Mouse (Mus musculus): ENCODE data around the gene Pxylp1.

The Pxylp1 gene

DNA sequence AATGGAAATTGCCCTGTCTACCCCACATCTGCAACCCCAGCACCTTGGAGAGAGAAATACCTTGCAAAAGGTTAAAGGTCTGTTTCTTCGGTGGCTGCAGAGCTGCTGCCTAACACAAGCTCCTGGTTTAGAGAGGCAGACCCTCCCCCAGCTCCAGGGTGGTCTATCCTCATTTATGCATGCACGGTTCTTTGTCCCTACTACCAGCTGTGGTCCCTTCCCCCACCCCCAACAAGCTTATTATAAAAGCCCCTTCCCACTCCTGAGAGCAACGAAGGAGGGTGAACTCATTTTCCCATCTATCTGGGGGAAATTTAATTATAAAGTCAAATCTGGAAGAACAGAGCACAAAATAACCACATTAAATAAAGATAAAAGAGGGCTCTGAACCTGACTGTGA lies at the start of gene Pxylp1:
Gene Pxylp1, minus strand, starts transcription at position 124 of the 400 bp plus-strand sequence.
- no peak for DNase-seq (ENCODE audit: low read depth, low spot score)

DNA sequence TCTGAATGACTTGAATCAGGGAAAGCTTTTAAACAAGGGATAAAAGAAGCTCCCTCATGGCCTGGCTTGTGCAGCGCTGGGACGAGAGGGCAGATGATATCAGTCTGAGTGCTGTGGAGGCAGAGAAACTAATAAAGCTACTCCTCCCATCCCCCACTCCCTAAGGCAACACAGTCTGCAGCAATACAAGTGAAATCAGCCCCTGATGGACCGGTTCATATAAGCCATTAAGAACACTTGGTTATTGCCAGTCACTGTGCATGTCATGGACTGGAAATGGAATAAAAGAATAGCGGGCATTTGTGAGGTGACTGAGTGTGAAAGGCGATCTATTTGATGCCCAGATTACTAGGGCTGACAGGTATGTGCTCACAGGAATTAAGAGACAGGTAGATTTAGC lies 46.4 kb upstream of the Pxylp1 start:
- no peak for DNase-seq (ENCODE audit: low read depth, low spot score)

DNA sequence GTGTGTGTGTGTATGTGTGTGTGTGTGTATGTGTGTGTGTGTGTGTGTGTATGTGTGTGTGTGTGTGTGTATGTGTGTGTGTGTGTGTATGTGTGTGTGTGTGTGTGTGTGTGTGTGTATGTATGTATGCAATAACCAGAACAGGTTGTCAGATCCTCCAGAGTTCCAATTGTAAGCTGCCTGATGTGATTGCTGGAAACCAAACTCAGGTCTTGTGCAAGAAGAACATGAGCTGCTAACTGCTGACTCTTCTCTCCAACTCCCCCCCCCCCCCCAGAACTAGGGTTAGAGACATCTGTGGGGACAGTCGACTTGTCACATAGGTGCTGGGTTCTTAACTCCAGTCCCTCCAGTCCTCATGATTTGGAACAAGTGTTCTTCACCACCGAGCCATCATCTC lies 44.0 kb upstream of the Pxylp1 start:
- peak; percentile 47 for DNase-seq (ENCODE audit: low read depth, low spot score)

DNA sequence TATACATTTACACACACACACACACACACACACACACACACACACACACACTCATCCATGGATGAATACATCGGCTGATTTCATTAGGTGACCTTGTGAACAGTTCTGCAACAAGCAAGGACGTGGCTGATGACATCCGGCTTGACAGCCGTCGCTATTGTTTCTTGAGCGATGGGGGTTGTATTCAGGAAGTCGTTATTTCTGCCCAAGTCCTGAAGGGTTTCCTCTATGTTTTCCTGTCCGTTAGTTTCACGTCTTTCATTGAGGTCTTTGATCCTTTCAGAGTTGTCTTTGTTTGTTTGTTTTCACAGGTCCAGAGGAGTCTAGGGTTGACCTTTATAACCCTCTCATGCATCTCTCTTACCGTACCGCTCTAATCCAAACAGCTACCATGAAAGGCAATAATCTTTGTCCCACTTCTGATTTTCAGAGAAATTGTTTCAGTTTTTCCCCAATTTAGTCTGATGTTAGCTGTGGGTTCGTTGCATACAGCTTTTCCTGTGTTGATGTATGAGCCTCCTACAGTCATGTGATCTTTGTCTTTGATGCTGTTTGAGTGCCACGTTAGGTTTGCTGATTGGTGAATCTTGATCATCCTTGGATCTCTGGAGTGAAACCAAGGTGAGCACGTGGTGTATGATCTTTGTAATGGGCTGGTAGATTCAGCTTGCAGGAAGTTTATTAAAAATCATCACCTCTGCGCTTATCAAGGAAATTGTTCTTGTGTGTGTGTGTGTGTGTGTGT lies 43.3 kb upstream of the Pxylp1 start:
- peak; percentile 94 for DNase-seq (ENCODE audit: low read depth, low spot score)

DNA sequence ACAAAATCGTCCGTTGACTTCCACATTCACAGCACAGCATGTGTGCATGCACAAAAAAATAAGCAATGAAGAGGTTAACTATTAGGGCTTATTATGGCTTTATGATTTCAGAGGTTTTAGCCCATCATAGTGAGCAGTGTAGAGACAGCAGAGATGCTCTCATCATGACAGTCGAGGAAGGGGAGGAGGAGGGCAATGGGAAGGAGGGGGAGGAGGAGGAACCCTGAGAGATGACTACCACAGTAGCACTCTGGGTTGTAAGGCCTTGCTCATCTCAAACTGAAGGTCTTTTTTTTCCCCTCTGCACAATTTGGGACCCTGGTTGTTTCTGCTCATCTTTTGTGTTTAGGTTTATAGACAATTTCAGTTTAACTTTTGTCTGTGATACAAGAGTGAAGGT lies 42.3 kb upstream of the Pxylp1 start:
- DNase-seq (ENCODE audit: low read depth, low spot score) = no peak

DNA sequence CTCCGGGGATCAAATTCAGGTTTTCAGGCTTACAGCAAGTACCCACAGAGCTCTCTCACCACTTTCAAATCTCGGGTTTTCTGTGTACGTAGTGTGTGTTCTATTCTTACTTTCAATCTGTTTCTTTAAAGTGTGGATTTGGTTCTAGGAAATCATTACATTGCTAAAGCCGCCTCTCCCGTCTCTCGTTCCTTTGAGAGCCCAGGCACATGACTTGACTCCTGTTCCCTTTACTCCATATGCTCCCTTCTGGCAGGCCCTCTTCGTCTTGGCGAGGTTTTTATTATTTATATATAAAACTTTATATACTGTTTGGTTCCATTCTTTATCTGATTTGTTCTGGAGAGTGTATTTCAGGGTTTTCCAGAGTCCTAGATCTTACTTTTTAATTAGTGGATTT lies 40.3 kb upstream of the Pxylp1 start:
- no peak for DNase-seq (ENCODE audit: low read depth, low spot score)

DNA sequence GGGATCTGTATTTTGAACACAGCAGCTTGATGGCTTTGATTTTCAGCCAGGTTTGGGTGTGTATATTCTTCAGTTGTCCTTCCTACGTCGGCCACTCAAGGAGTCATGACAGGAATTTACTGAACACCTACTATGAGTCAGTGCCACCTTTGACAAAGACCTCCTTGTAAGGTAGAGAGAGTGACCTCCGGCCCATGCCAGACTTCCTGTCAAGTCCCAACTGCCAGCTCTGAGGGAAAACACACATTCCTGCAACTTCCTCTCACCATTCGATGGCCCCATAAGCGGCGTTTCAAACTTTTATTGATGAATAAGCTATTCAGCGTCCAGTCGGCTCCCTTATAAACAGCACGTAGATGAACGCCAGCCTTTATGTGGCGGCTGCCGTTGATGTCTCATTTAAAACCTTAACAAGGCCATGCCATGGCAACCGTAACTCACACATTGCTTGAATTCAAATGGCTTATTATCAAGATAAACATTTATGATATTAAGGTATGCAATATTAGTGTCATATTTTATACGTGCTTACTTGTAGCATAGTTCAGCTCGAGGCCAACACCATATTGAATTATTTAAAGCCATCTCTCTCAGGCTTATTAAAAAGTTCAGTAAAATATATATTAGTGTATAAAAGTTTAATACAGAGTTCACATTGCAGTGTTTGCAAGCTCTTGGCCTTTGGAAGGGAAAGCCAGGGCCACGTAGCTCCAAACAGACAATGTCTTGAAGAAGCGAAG lies 31.3 kb upstream of the Pxylp1 start:
- DNase-seq (ENCODE audit: low read depth, low spot score) = no peak

DNA sequence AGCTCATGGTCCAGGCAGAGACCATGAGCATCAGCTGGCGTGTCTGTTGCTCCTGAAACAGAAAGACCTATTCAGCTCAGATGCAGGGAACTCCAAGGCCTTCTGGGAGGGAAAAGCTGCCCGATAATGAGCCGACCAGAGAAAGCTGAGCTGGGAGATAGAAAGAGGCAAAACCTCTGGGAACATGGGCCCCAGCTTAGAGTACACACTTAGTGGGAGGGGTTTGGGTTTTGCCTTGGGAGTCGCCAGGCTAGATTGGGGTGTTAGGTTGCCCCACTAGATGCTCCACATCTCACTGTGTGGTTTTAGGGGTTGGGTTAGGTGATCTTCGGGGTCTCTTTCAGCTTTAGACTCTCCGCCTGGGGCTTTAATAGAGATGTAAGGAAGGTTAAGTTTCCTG lies 30.6 kb upstream of the Pxylp1 start:
- no peak for DNase-seq (ENCODE audit: low read depth, low spot score)

DNA sequence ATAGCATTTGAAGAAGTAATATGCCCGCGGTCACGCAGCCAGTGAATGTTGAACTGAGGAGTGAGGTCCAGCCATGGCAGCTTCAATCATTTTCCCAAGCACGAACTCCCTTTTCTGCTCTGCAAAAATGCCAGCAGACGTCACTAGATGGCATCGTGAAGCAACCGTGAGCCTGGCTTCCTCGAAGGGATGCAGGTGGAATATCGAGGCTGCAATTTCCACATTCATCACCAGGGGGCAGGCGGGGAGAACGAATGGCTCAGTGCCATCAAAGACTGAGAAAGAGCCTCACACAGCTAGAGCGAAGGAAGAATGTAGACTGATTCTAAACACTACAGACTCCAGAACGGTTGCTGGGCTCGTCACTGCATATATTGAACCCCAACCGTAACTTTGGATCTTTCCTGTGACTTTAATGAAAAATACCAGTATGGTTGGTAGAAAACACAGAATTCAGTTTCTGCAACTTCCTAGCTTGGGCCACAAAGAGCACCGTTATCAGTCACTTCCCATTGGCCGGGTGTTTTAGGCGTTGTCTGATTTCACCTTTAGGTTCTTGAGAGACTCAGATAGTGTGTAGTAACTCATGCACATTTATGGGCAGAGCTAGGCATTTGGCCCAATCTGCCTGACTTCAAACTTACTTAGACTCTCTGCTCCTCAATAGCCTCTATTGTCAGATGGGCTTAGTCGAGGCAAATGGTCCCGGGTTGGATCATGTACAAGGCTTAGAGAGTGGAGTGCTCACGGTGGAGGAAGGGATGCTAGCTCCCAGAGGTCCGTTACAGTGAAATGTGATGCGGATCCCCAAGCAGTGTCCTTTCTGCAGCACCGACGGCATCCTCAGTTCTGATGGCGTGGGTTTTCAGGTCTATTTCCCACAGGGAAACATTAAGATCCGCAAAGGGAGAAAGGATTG lies 24.4 kb upstream of the Pxylp1 start:
- peak; percentile 90 for DNase-seq (ENCODE audit: low read depth, low spot score)

DNA sequence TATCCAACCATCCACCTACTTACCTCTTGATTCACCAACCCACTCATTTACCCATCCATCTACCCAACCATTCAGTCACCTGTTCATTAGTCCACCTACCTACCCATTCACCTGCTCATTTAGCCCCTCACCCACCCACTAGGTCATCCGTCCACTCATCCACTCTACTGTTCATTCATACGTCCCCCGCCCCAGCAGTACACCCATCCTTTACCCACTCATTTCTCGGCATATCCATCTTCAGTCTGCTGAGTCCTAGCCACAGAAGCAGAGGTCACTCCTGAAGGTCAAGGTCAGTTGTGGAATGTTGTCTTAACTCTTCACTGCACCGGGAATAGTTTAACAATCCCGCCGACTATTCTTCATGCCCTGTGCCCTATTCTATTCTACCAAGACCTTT lies 23.6 kb upstream of the Pxylp1 start:
- no peak for DNase-seq (ENCODE audit: low read depth, low spot score)

DNA sequence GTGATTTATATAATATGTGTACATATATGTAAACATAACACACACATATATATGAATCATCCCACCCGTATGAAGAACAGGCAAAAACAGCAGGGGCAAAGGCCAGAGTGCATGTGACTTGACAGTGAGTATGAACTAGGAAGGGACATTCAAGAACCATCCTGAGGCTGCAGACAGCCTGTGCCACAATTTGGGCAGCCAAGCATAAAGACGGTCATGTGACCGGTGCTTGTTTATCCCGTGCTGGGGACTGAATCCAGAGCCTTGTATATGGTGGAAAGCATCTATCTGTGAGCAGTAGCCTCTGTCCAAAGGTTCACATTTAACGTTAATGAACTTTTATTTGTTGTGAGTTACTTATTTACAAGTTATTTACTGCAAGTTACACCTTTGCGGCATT lies 22.4 kb upstream of the Pxylp1 start:
- no peak for DNase-seq (ENCODE audit: low read depth, low spot score)

DNA sequence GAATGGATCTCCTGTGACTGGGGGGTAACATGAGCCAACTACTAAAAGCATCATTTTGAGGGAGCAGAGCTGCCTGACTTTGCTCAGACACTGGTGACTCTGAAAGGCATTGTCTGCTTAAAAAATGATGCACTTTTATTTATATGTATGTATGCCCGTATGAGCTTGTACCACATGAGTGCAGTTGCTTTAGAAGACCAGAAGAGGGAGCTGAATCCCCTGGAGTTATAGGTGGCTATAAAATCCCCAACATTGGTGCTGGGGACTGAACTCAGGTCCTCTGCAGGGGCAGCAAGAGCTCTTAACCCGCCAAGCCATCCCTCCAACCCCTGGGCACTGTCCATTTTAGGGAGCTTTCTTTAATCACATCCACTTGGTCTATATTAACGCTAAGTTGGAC lies 21.5 kb upstream of the Pxylp1 start:
- no peak for DNase-seq (ENCODE audit: low read depth, low spot score)

DNA sequence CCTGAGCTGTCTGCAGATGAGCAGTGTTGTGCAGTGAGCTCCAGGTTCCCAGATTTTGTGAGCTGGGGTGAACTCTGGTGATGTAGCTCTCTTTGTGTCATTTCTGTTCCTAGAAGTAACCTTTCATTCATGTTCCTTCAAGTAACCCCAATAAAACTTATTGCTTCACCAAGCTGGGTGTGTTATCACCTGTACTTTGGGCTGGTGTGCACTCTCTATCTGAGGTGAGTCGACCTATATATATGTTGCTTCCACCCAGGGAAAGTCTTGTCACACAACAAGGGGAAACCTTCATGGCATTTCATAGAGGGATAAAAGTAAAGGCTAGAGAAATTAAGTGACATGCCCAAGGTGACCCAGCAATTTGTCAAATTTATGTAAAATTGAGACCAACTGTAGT lies 17.0 kb upstream of the Pxylp1 start:
- no peak for DNase-seq (ENCODE audit: low read depth, low spot score)

DNA sequence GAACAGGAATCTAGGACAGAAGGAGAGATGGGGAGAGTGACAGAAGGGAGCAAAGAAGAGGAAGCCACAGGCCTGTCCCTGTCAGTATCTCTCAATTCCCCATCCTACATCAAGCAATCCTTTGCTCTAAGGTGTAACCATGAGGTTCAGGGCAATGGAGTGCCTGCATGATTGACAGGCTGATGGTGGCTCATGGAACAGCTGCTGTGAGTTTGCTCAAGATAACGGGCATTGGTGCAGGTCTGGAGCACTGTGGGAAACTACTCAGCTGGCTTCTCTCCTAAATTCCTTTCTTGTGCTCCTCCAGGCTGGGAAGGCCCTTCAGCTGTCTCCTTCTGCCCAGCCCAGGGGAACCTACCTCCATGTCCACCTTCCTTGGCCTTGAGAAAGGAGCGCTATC lies 16.3 kb upstream of the Pxylp1 start:
- DNase-seq (ENCODE audit: low read depth, low spot score) = no peak

DNA sequence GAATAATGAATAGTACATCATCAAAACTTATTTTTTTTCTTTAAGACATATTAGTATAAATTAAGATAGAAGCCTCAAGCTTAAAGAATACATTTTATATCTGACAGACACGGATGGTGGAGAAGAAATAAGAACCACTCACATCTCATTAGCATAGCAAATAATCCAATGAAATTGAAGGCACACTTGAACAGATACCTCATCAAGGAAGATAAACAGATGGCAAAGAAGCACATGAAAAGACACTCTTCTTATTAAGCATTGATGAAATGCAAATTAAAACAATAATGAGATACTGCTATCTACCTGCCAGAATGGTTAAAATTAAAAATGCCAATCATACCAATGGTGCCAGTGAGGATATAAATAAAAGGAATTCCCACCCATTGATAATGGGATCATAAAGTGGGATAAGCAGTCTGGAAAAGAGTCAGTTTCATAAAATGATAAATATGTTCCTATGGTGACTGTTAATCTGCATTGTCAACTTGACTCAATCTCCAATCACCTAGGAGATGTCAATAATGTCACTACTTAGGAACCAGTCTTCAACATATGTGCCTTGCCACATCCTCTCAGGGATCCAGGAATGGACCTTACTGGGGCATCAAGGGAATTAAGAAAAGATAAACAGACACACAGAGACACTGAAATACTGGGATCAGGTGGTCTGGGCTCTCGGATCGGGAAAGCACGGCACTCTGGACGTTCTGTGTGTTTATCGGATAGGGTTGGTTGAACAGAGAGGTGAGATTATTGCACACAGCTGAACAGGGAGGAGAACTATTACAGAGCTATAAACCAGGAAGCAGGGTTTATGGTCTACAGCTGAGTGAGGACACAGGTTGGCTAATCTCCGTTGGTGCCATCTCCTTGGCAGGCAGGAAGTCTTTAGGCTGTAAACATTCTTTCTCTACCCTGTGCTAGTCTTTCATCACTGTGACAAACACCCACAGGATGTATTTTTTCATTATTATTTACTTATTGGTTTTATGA lies 12.2 kb upstream of the Pxylp1 start:
- no peak for DNase-seq (ENCODE audit: low read depth, low spot score)

DNA sequence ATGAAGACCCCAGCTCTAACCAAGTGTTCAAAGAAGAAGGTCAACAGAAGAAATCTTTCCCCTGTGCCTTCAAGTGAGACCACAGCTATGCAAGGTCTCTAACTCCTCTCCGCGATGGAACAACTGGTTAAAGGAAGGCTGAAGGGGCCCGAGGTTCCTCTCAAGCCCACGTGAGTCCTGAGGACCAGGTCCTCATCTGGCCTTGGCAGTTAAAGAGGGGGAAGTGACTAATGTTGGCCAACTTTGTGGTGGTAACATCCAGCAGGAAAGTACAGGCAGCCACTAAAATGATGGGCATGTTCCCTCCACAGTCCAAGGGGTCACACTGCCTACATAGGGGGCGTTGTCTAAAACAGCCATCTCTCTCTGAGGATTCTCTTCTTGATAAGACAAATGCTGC lies 7.2 kb upstream of the Pxylp1 start:
- no peak for DNase-seq (ENCODE audit: low read depth, low spot score)

DNA sequence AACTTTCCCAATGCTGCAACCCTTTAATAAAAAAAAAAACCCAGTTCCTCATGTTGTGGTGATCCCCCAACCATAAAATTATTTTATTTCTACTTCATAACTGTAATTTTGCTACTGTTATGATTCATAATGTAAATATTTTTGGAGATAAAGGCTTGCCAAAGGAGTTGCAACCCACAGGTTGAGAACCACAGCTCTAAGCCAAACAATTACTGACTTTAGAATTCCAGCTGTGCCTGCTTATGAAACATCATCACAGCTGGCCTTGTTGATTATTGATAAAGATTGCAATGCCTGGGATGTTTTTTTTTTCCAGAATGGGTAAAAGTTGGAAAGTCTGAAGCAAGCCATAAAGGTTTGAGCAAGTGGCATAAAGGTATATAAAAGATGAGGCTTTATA lies 6.5 kb upstream of the Pxylp1 start:
- no peak for DNase-seq (ENCODE audit: low read depth, low spot score)

DNA sequence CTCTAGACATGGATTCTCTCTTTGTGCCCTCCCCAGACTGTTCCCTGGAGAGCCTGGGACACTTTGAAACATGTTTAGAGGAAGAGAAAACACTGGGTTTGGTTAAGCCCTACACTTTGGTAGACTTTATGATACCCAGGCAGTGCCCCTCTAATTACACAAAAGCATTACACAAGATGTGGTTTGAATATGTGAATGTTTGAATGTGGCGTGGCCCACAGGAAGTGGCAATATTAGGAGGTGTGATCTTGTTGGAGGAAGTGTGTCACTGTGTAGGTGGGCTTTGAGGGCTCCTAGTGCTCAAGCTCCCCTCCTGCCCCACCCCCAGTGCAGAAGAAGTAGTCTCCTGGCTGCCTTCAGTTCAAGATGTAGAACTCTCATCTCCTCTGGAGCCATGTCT lies 4.2 kb upstream of the Pxylp1 start:
- peak; percentile 39 for DNase-seq (ENCODE audit: low read depth, low spot score)

DNA sequence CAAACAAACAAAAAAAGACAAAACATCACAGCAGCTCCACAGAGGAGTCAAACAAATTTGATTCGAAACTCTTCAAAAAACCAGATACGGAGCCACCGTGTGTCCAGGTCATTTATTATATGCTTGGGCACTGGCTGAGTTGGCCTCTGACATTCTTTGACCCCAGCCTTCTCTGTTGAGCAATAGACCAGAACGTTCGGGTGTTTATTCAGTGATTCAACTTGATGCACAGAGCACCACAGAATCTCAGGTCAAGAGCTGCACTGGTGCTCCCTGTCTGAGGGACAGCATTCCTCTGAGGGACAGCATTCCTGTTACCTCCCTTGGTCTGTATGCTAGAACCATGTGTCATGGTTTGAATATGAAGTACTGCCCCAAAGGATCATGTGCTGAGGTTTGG lies 1.1 kb upstream of the Pxylp1 start:
- DNase-seq (ENCODE audit: low read depth, low spot score) = no peak

DNA sequence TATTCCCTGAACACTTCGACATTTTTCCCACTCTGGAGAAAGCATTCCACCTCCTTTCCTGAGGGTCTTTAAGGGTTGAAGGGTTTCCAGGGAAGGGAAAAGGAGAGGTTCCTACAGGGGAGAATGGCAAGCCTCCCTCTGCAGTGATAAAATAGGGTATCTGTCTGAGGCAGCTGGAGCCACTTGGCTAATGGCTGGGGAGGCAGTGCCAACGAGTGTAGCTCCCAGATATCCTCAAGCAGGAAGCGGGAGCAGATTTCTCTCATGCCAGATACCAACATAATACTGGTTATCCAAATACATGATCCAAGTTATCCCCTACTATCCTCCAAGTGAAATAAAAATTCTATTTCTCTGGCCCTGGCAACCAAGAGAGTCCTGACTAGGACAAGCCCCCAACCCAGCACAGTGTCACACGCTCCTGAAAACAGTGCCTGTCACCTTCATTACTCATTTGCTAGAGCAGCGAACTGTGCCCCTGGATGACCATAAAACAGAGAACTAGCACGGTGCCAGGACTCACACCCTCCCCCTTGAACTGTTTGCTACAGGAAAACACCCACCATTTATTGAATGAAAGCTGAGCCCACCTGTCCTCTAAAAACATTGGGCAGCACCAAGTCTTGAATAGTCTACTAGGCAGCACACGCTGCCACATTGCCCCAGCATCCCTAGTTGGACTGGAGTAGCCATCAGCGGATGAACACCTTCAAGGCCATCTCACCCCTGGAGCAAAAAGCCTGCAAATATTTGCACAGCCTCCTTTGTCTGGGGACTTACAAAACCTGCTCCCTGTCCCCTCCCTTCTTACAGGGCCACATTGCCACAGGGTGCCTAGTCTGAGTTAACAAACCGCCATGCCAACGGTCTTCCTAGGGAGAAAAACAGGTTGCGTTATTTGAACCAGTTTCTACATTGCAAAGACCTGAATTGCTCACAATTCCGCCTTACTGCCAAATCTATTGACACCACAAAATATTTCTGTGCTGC lies 833 bp downstream of the Pxylp1 start:
- no peak for DNase-seq (ENCODE audit: low read depth, low spot score)
